Mouse (Mus musculus): ENCODE data around the gene Cmklr1. TPM values are rescaled to one million over a fixed set of nuclear protein-coding genes. Genes with fewer than 3 reads are reported as not detected.
A peak's percentile ranks its signal among the peaks of the same experiment; 100 is the strongest.

The Cmklr1 gene
- polyA plus RNA-seq, 1 experiment from 2014 or later, result 7.8 TPM

- Histone ChIP-seq H3K4me3 (ENCODE audit: low read depth, low read length) (no peak overlapping the region), H3K36me3 (ENCODE audit: control insufficient read depth, insufficient read depth, low read length) (no peaks in the 10 kb centered on the region), H3K9me3 (ENCODE audit: control insufficient read depth, low read length) (no peaks in the 10 kb centered on the region), H3K9ac (ENCODE audit: low read depth, low read length) (no peak overlapping the region), H3K4me1 (ENCODE audit: control insufficient read depth, insufficient read depth, low read length) (peaks cover 8% of the 10 kb centered on the region; the same call in 1 of the 2 replicates), H3K4me2 (ENCODE audit: low read depth, low read length) (no peak overlapping the region), H3K27me3 (replicated peaks; ENCODE audit: control insufficient read depth, insufficient read depth, low read length) (0 out of 2 replicates have a peak, but pooled peaks cover 7% of the 10 kb centered on the region), H3K27ac (replicated peaks; ENCODE audit: low read depth, low read length) (no peak overlapping the region)
- WGBS, result 93% methylated on average over 8 of the region's 8 CpGs
- DNase-seq (ENCODE audit: low spot score), result no peak
- ATAC-seq (ENCODE audit: low read depth), result no peak
Measured at GRCm38 (mm10) chr5:113647141-113647540, 3.1 kb downstream of the Cmklr1 start.

GRCm38 (mm10) chr5:113644520-113644919, 5.7 kb downstream of the Cmklr1 start:
- Histone ChIP-seq H3K4me1 (ENCODE audit: control insufficient read depth, insufficient read depth, low read length) (0 out of 2 replicates have a peak, but pooled peaks cover 4% of the 10 kb centered on the region), H3K27me3 (replicated peaks; ENCODE audit: control insufficient read depth, insufficient read depth, low read length) (no peaks in the 10 kb centered on the region), H3K4me3 (ENCODE audit: low read depth, low read length) (no peak overlapping the region), H3K9me3 (ENCODE audit: control insufficient read depth, low read length) (no peaks in the 10 kb centered on the region), H3K9ac (ENCODE audit: low read depth, low read length) (no peak overlapping the region), H3K4me2 (ENCODE audit: low read depth, low read length) (no peak overlapping the region), H3K27ac (replicated peaks; ENCODE audit: low read depth, low read length) (no peak overlapping the region), H3K36me3 (ENCODE audit: control insufficient read depth, insufficient read depth, low read length) (no peaks in the 10 kb centered on the region)
- 77% methylated on average over 4 of the region's 4 CpGs for WGBS
- ATAC-seq (ENCODE audit: low read depth), result no peak
- DNase-seq (ENCODE audit: low spot score), result no peak

- H3K9ac ChIP-seq (ENCODE audit: low read depth, low read length), result no peak overlapping the region
- H3K4me1 ChIP-seq (ENCODE audit: control insufficient read depth, insufficient read depth, low read length), result 0 out of 2 replicates have a peak, but pooled peaks cover 4% of the 10 kb centered on the region
- H3K27me3 ChIP-seq (replicated peaks; ENCODE audit: control insufficient read depth, insufficient read depth, low read length), result no peaks in the 10 kb centered on the region
- 51% methylated on average over 18 of the region's 18 CpGs for WGBS
- H3K36me3 ChIP-seq (ENCODE audit: control insufficient read depth, insufficient read depth, low read length), result no peaks in the 10 kb centered on the region
- peak; percentile 55 for DNase-seq (ENCODE audit: low spot score)
- H3K4me2 ChIP-seq (ENCODE audit: low read depth, low read length), result peak overlapping the region; percentile 38; the same call in 1 of the 2 replicates
- H3K27ac ChIP-seq (replicated peaks; ENCODE audit: low read depth, low read length), result no peak overlapping the region
- peak; percentile 85 for ATAC-seq (ENCODE audit: low read depth)
- no peak overlapping the region for H3K4me3 ChIP-seq (ENCODE audit: low read depth, low read length)
- H3K9me3 ChIP-seq (ENCODE audit: control insufficient read depth, low read length), result no peaks in the 10 kb centered on the region
Measured at GRCm38 (mm10) chr5:113643107-113643848, 6.9 kb downstream of the Cmklr1 start.

- H3K4me1 ChIP-seq (ENCODE audit: control insufficient read depth, insufficient read depth, low read length), result 0 out of 2 replicates have a peak, but pooled peaks cover 4% of the 10 kb centered on the region
- ATAC-seq (ENCODE audit: low read depth) (no peak), DNase-seq (ENCODE audit: low spot score) (no peak)
- no peak overlapping the region for H3K27ac ChIP-seq (replicated peaks; ENCODE audit: low read depth, low read length)
- no peak overlapping the region for H3K4me2 ChIP-seq (ENCODE audit: low read depth, low read length)
- no peak overlapping the region for H3K9ac ChIP-seq (ENCODE audit: low read depth, low read length)
- H3K36me3 ChIP-seq (ENCODE audit: control insufficient read depth, insufficient read depth, low read length), result no peaks in the 10 kb centered on the region
- H3K9me3 ChIP-seq (ENCODE audit: control insufficient read depth, low read length), result no peaks in the 10 kb centered on the region
- 65% methylated on average over 6 of the region's 6 CpGs for WGBS
- no peaks in the 10 kb centered on the region for H3K27me3 ChIP-seq (replicated peaks; ENCODE audit: control insufficient read depth, insufficient read depth, low read length)
- H3K4me3 ChIP-seq (ENCODE audit: low read depth, low read length), result no peak overlapping the region
Measured at GRCm38 (mm10) chr5:113641066-113641465, 9.2 kb downstream of the Cmklr1 start.

GRCm38 (mm10) chr5:113639126-113639525, 11.1 kb downstream of the Cmklr1 start:
- H3K9me3 ChIP-seq (ENCODE audit: control insufficient read depth, low read length), result no peaks in the 10 kb centered on the region
- peaks cover 8% of the 10 kb centered on the region for H3K4me1 ChIP-seq (ENCODE audit: control insufficient read depth, insufficient read depth, low read length)
- 68% methylated on average over 5 of the region's 5 CpGs for WGBS
- no peaks in the 10 kb centered on the region for H3K27me3 ChIP-seq (replicated peaks; ENCODE audit: control insufficient read depth, insufficient read depth, low read length)
- no peak overlapping the region for H3K9ac ChIP-seq (ENCODE audit: low read depth, low read length)
- ATAC-seq (ENCODE audit: low read depth) (no peak), DNase-seq (ENCODE audit: low spot score) (no peak)
- no peaks in the 10 kb centered on the region for H3K36me3 ChIP-seq (ENCODE audit: control insufficient read depth, insufficient read depth, low read length)
- H3K27ac ChIP-seq (replicated peaks; ENCODE audit: low read depth, low read length), result no peak overlapping the region
- H3K4me2 ChIP-seq (ENCODE audit: low read depth, low read length), result no peak overlapping the region
- no peak overlapping the region for H3K4me3 ChIP-seq (ENCODE audit: low read depth, low read length)

- 82% methylated on average over 12 of the region's 12 CpGs for WGBS
- no peak overlapping the region for H3K27ac ChIP-seq (replicated peaks; ENCODE audit: low read depth, low read length)
- ATAC-seq (ENCODE audit: low read depth), result no peak
- no peak overlapping the region for H3K9ac ChIP-seq (ENCODE audit: low read depth, low read length)
- H3K9me3 ChIP-seq (ENCODE audit: control insufficient read depth, low read length), result no peaks in the 10 kb centered on the region
- no peak overlapping the region for H3K4me2 ChIP-seq (ENCODE audit: low read depth, low read length)
- peaks cover 13% of the 10 kb centered on the region for H3K4me1 ChIP-seq (ENCODE audit: control insufficient read depth, insufficient read depth, low read length)
- no peaks in the 10 kb centered on the region for H3K36me3 ChIP-seq (ENCODE audit: control insufficient read depth, insufficient read depth, low read length)
- DNase-seq (ENCODE audit: low spot score), result no peak
- no peak overlapping the region for H3K4me3 ChIP-seq (ENCODE audit: low read depth, low read length)
- H3K27me3 ChIP-seq (replicated peaks; ENCODE audit: control insufficient read depth, insufficient read depth, low read length), result no peaks in the 10 kb centered on the region
Measured at GRCm38 (mm10) chr5:113638055-113638454, 12.2 kb downstream of the Cmklr1 start.

- 67% methylated on average over 4 of the region's 4 CpGs for WGBS
- Histone ChIP-seq H3K4me1 (ENCODE audit: control insufficient read depth, insufficient read depth, low read length) (peaks cover 13% of the 10 kb centered on the region), H3K4me2 (ENCODE audit: low read depth, low read length) (no peak overlapping the region), H3K27me3 (replicated peaks; ENCODE audit: control insufficient read depth, insufficient read depth, low read length) (no peaks in the 10 kb centered on the region), H3K36me3 (ENCODE audit: control insufficient read depth, insufficient read depth, low read length) (no peaks in the 10 kb centered on the region), H3K27ac (replicated peaks; ENCODE audit: low read depth, low read length) (no peak overlapping the region), H3K4me3 (ENCODE audit: low read depth, low read length) (no peak overlapping the region), H3K9me3 (ENCODE audit: control insufficient read depth, low read length) (no peaks in the 10 kb centered on the region), H3K9ac (ENCODE audit: low read depth, low read length) (no peak overlapping the region)
- ATAC-seq (ENCODE audit: low read depth) (no peak), DNase-seq (ENCODE audit: low spot score) (no peak)
Measured at GRCm38 (mm10) chr5:113637631-113638030, 12.6 kb downstream of the Cmklr1 start.

- 73% methylated on average over 15 of the region's 15 CpGs for WGBS
- ATAC-seq (ENCODE audit: low read depth), result no peak
- Histone ChIP-seq H3K4me1 (ENCODE audit: control insufficient read depth, insufficient read depth, low read length) (peaks cover 13% of the 10 kb centered on the region), H3K27ac (replicated peaks; ENCODE audit: low read depth, low read length) (no peak overlapping the region), H3K9me3 (ENCODE audit: control insufficient read depth, low read length) (no peaks in the 10 kb centered on the region), H3K9ac (ENCODE audit: low read depth, low read length) (no peak overlapping the region), H3K4me2 (ENCODE audit: low read depth, low read length) (no peak overlapping the region), H3K36me3 (ENCODE audit: control insufficient read depth, insufficient read depth, low read length) (no peaks in the 10 kb centered on the region), H3K27me3 (replicated peaks; ENCODE audit: control insufficient read depth, insufficient read depth, low read length) (no peaks in the 10 kb centered on the region), H3K4me3 (ENCODE audit: low read depth, low read length) (no peak overlapping the region)
- no peak for DNase-seq (ENCODE audit: low spot score)
Measured at GRCm38 (mm10) chr5:113635861-113636565, 14.2 kb downstream of the Cmklr1 start.

Data from embryonic facial prominence, embryonic 14.5 days (tissue).